Mouse (Mus musculus) brain, embryonic 14.5 days (tissue): Measurements from ENCODE around the gene Plbd1.

Source experiments
- CTCF ChIP-seq: fragments of 200-500 bp; IDR thresholded peaks from 2 replicates; pipeline ENCODE4 v1.5.1; 2012; ENCODE audit warnings: inconsistent platforms, mild to moderate bottlenecking, moderate library complexity, borderline replicate concordance; ENCODE audit not compliant: insufficient read depth, insufficient read length; ENCODE audit errors: extremely low read depth
- POLR2A ChIP-seq: fragments of 200-500 bp; IDR thresholded peaks from 2 replicates; pipeline ENCODE4 v1.6.1; 2012; ENCODE audit warnings: mild to moderate bottlenecking, inconsistent platforms, borderline replicate concordance; ENCODE audit not compliant: poor library complexity, insufficient read depth, insufficient read length, severe bottlenecking; ENCODE audit errors: extremely low read depth

GRCm38 (mm10) chr6:136661706-136662016 lies at the start of gene Plbd1:
- TF ChIP-seq POLR2A (no peak), CTCF (no peak)
